Mouse (Mus musculus) MEL (cell line): ENCODE measurements around the gene Actg1.

Source experiments
- CHD2 ChIP-seq: IDR thresholded peaks from 2 replicates; pipeline ENCODE4 v1.6.1; 2011; ENCODE audit warnings: low read length, improper control_type of control experiment
- CTCF ChIP-seq, 3 experiments: IDR thresholded peaks in 2 of 3; conservative IDR thresholded peaks in 1 of 3; 2 replicates each; pipeline ENCODE4 v1.5.1; 2011 to 2012; ENCODE audit warnings: low read length in 3 of 3, low read depth in 2 of 3, mild to moderate bottlenecking in 2 of 3, improper control_type of control experiment in 1 of 3, inconsistent platforms in 1 of 3, mixed read lengths in 1 of 3, moderate library complexity in 1 of 3; ENCODE audit not compliant: control insufficient read depth in 1 of 3, insufficient read depth in 1 of 3, poor library complexity in 1 of 3, severe bottlenecking in 1 of 3
- EP300 ChIP-seq, 2 experiments: IDR thresholded peaks; 2 replicates each; pipeline ENCODE4 v1.6.1; 2011; ENCODE audit warnings: improper control_type of control experiment in 2 of 2, low read length in 2 of 2, low read depth in 1 of 2, mild to moderate bottlenecking in 1 of 2
- GATA1 ChIP-seq: IDR thresholded peaks from 2 replicates; pipeline ENCODE4 v1.6.1; 2011; ENCODE audit warnings: low read depth, low read length, improper control_type of control experiment
- KAT2A ChIP-seq: conservative IDR thresholded peaks from 2 replicates; pipeline ENCODE4 v1.6.1; 2012; ENCODE audit warnings: low read depth, low read length, improper control_type of control experiment, inconsistent platforms
- MEF2A ChIP-seq: IDR thresholded peaks from 2 replicates; pipeline ENCODE4 v1.6.1; 2014; ENCODE audit warnings: low read depth, mild to moderate bottlenecking, inconsistent platforms, low read length, improper control_type of control experiment; ENCODE audit not compliant: poor library complexity, insufficient replicate concordance, severe bottlenecking; ENCODE audit errors: extremely low read depth
- MXI1 ChIP-seq: IDR thresholded peaks from 2 replicates; pipeline ENCODE4 v1.6.1; 2011; ENCODE audit warnings: mild to moderate bottlenecking, low read depth, low read length, improper control_type of control experiment
- POLR2A ChIP-seq, 2 experiments: IDR thresholded peaks; 2 replicates each; pipeline ENCODE4 v1.6.1; 2011 to 2012; ENCODE audit warnings: low read length in 2 of 2, mild to moderate bottlenecking in 2 of 2, control low read depth in 1 of 2, improper control_type of control experiment in 1 of 2, low read depth in 1 of 2, moderate library complexity in 1 of 2; ENCODE audit not compliant: control insufficient read depth in 1 of 2, insufficient read depth in 1 of 2, poor library complexity in 1 of 2
- UBTF ChIP-seq: IDR thresholded peaks from 2 replicates; pipeline ENCODE4 v1.6.1; 2012; ENCODE audit warnings: low read depth, mild to moderate bottlenecking, inconsistent platforms, low read length, improper control_type of control experiment, moderate library complexity, borderline replicate concordance; ENCODE audit not compliant: insufficient read depth
- USF1 ChIP-seq: IDR thresholded peaks from 2 replicates; pipeline ENCODE4 v1.6.1; 2014; ENCODE audit warnings: low read depth, mild to moderate bottlenecking, inconsistent platforms, low read length, improper control_type of control experiment, moderate library complexity
- ZC3H11A ChIP-seq: IDR thresholded peaks from 2 replicates; pipeline ENCODE4 v1.6.1; 2012; ENCODE audit warnings: low read depth, mild to moderate bottlenecking, inconsistent platforms, low read length, improper control_type of control experiment

- TF ChIP-seq EP300 (IDR thresholded peaks at IDR 0.05; ENCODE audit: low read depth in 1 of 2, low read length in 2 of 2), result no peak
- no peak for TF ChIP-seq CTCF (IDR thresholded peaks at IDR 0.05 in 2 of 3, conservative IDR thresholded peaks at IDR 0.05 in 1 of 3; ENCODE audit: control insufficient read depth in 1 of 3, insufficient read depth in 1 of 3, low read depth in 2 of 3, low read length in 3 of 3, poor library complexity in 1 of 3, severe bottlenecking in 1 of 3)
- TF ChIP-seq USF1, result no peak
- no peak for TF ChIP-seq ZC3H11A
- TF ChIP-seq UBTF, result no peak
- TF ChIP-seq KAT2A, result no peak
- no peak for TF ChIP-seq GATA1
- no peak for TF ChIP-seq MXI1
- no peak for TF ChIP-seq POLR2A (IDR thresholded peaks at IDR 0.05; ENCODE audit: control insufficient read depth in 1 of 2, insufficient read depth in 1 of 2, low read depth in 1 of 2, low read length in 2 of 2, poor library complexity in 1 of 2)
- TF ChIP-seq CHD2, result no peak
- no peak for TF ChIP-seq MEF2A
Observed at GRCm38 (mm10) chr11:120320156-120320555, 28.2 kb downstream of the Actg1 start.
